Mouse (Mus musculus): ENCODE data around the gene Rgcc. TPM values are rescaled to one million over a fixed set of nuclear protein-coding genes. Genes with fewer than 3 reads are reported as not detected.

The Rgcc gene
- total and polyA plus RNA-seq, 2 experiments from 2014 or later: 43.3 to 74.4 TPM

DNA sequence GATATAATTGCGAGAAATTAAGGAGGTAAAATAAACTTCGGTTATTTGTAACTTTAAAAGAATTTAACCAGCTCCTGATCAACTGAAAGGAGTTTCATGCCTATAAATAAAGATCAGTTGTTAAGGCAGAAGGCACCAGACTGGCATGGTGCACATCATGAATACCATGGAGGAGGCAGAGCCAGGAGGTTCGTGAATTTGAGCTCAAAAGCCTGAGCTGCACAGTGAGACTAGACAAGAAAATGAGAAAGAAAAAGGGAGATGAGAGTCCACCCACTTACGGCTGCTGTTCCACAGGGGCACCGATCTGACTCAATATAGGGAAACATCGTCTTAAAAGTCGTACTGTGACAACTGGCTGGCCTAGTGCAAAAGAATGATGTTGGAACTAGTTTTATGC lies 17.5 kb downstream of the Rgcc start:
- DNase-seq (ENCODE audit: low spot score) (no peak), ATAC-seq (no peak)
- 91% methylated on average over 7 of the region's 7 CpGs for WGBS

GRCm38 (mm10) chr14:79281894-79282553 lies 19.4 kb downstream of the Rgcc start:
- Histone ChIP-seq H3K27me3 (ENCODE audit: insufficient read depth, low read length) (no peaks in the 10 kb centered on the region), H3K36me3 (ENCODE audit: insufficient read depth, low read length) (no peaks in the 10 kb centered on the region), H3K4me2 (ENCODE audit: low read depth, low read length) (no peak overlapping the region), H3K27ac (no peak overlapping the region), H3K9ac (replicated peaks; ENCODE audit: low read length) (no peak overlapping the region), H3K9me3 (ENCODE audit: low read length) (no peaks in the 10 kb centered on the region), H3K4me1 (ENCODE audit: insufficient read depth, low read length) (no peaks in the 10 kb centered on the region), H3K4me3 (ENCODE audit: low read length) (no peak overlapping the region)
- DNase-seq (ENCODE audit: low spot score): no peak
- no peak for TF ChIP-seq CTCF (IDR thresholded peaks at IDR 0.05; ENCODE audit: low read depth)
- ATAC-seq: no peak
- WGBS: 90% methylated on average over 9 of the region's 9 CpGs

More for the DNA sequence above, 17.5 kb downstream of the Rgcc start:
- no peak overlapping the region for H3K4me3 ChIP-seq (ENCODE audit: low read length)
- H3K9ac ChIP-seq (replicated peaks; ENCODE audit: low read length): no peak overlapping the region
- no peak for TF ChIP-seq CTCF (IDR thresholded peaks at IDR 0.05; ENCODE audit: low read depth)
- H3K27me3 ChIP-seq (ENCODE audit: insufficient read depth, low read length): no peaks in the 10 kb centered on the region
- H3K4me2 ChIP-seq (ENCODE audit: low read depth, low read length): no peak overlapping the region
- H3K27ac ChIP-seq: no peak overlapping the region
- H3K36me3 ChIP-seq (ENCODE audit: insufficient read depth, low read length): no peaks in the 10 kb centered on the region
- H3K9me3 ChIP-seq (ENCODE audit: low read length): no peaks in the 10 kb centered on the region
- H3K4me1 ChIP-seq (ENCODE audit: insufficient read depth, low read length): peaks cover 2% of the 10 kb centered on the region; the same call in 1 of the 2 replicates

GRCm38 (mm10) chr14:79280456-79280855 lies 21.0 kb downstream of the Rgcc start:
- H3K4me3 ChIP-seq (ENCODE audit: low read length): no peak overlapping the region
- TF ChIP-seq CTCF (IDR thresholded peaks at IDR 0.05; ENCODE audit: low read depth): no peak
- DNase-seq (ENCODE audit: low spot score) (no peak), ATAC-seq (no peak)
- H3K9me3 ChIP-seq (ENCODE audit: low read length): no peaks in the 10 kb centered on the region
- no peaks in the 10 kb centered on the region for H3K27me3 ChIP-seq (ENCODE audit: insufficient read depth, low read length)
- H3K27ac ChIP-seq: no peak overlapping the region
- H3K9ac ChIP-seq (replicated peaks; ENCODE audit: low read length): no peak overlapping the region
- 88% methylated on average over 9 of the region's 9 CpGs for WGBS
- H3K36me3 ChIP-seq (ENCODE audit: insufficient read depth, low read length): no peaks in the 10 kb centered on the region
- H3K4me2 ChIP-seq (ENCODE audit: low read depth, low read length): no peak overlapping the region
- H3K4me1 ChIP-seq (ENCODE audit: insufficient read depth, low read length): no peaks in the 10 kb centered on the region

GRCm38 (mm10) chr14:79279494-79279893 lies 22.0 kb downstream of the Rgcc start:
- no peak for DNase-seq (ENCODE audit: low spot score)
- WGBS: 62% methylated on average over 1 of the region's 1 CpGs
- H3K9me3 ChIP-seq (ENCODE audit: low read length): no peaks in the 10 kb centered on the region

GRCm38 (mm10) chr14:79278927-79279326 lies 22.5 kb downstream of the Rgcc start:
- H3K27ac ChIP-seq: no peak overlapping the region
- no peak for TF ChIP-seq CTCF (IDR thresholded peaks at IDR 0.05; ENCODE audit: low read depth)
- no peak overlapping the region for H3K4me2 ChIP-seq (ENCODE audit: low read depth, low read length)
- H3K4me1 ChIP-seq (ENCODE audit: insufficient read depth, low read length): no peaks in the 10 kb centered on the region
- H3K27me3 ChIP-seq (ENCODE audit: insufficient read depth, low read length): no peaks in the 10 kb centered on the region
- H3K36me3 ChIP-seq (ENCODE audit: insufficient read depth, low read length): no peaks in the 10 kb centered on the region
- H3K9me3 ChIP-seq (ENCODE audit: low read length): no peaks in the 10 kb centered on the region
- H3K4me3 ChIP-seq (ENCODE audit: low read length): no peak overlapping the region
- no peak overlapping the region for H3K9ac ChIP-seq (replicated peaks; ENCODE audit: low read length)
- DNase-seq (ENCODE audit: low spot score) (no peak), ATAC-seq (no peak)
- WGBS: 91% methylated on average over 4 of the region's 4 CpGs

More at GRCm38 (mm10) chr14:79279494-79279893, 22.0 kb downstream of the Rgcc start:
- ATAC-seq: no peak
- Histone ChIP-seq H3K4me2 (ENCODE audit: low read depth, low read length) (no peak overlapping the region), H3K9ac (replicated peaks; ENCODE audit: low read length) (no peak overlapping the region), H3K27me3 (ENCODE audit: insufficient read depth, low read length) (no peaks in the 10 kb centered on the region), H3K27ac (no peak overlapping the region), H3K4me3 (ENCODE audit: low read length) (no peak overlapping the region), H3K4me1 (ENCODE audit: insufficient read depth, low read length) (no peaks in the 10 kb centered on the region), H3K36me3 (ENCODE audit: insufficient read depth, low read length) (no peaks in the 10 kb centered on the region)
- TF ChIP-seq CTCF (IDR thresholded peaks at IDR 0.05; ENCODE audit: low read depth): no peak

GRCm38 (mm10) chr14:79277922-79278321 lies 23.5 kb downstream of the Rgcc start:
- Histone ChIP-seq H3K27me3 (ENCODE audit: insufficient read depth, low read length) (no peaks in the 10 kb centered on the region), H3K9ac (replicated peaks; ENCODE audit: low read length) (no peak overlapping the region), H3K36me3 (ENCODE audit: insufficient read depth, low read length) (no peaks in the 10 kb centered on the region), H3K27ac (no peak overlapping the region), H3K9me3 (ENCODE audit: low read length) (no peaks in the 10 kb centered on the region), H3K4me3 (ENCODE audit: low read length) (no peak overlapping the region), H3K4me1 (ENCODE audit: insufficient read depth, low read length) (no peaks in the 10 kb centered on the region), H3K4me2 (ENCODE audit: low read depth, low read length) (no peak overlapping the region)
- ATAC-seq: no peak
- WGBS: 49% methylated on average over 7 of the region's 7 CpGs
- TF ChIP-seq CTCF (IDR thresholded peaks at IDR 0.05; ENCODE audit: low read depth): no peak
- no peak for DNase-seq (ENCODE audit: low spot score)

- no peak for DNase-seq (ENCODE audit: low spot score)
- no peaks in the 10 kb centered on the region for H3K27me3 ChIP-seq (ENCODE audit: insufficient read depth, low read length)
- whole genome bisulfite sequencing: 77% methylated on average over 8 of the region's 8 CpGs
- H3K4me3 ChIP-seq (ENCODE audit: low read length): no peak overlapping the region
- H3K4me1 ChIP-seq (ENCODE audit: insufficient read depth, low read length): no peaks in the 10 kb centered on the region
- H3K27ac ChIP-seq: no peak overlapping the region
- no peaks in the 10 kb centered on the region for H3K36me3 ChIP-seq (ENCODE audit: insufficient read depth, low read length)
- 0 out of 2 replicates have a peak, but pooled peaks have one; percentile 52 for ATAC-seq
- no peak for TF ChIP-seq CTCF (IDR thresholded peaks at IDR 0.05; ENCODE audit: low read depth)
- no peak overlapping the region for H3K9ac ChIP-seq (replicated peaks; ENCODE audit: low read length)
- H3K4me2 ChIP-seq (ENCODE audit: low read depth, low read length): no peak overlapping the region
- H3K9me3 ChIP-seq (ENCODE audit: low read length): no peaks in the 10 kb centered on the region
Observed at GRCm38 (mm10) chr14:79275870-79276395, 25.5 kb downstream of the Rgcc start.
